Mouse (Mus musculus) right cerebral cortex, postnatal 25 days (tissue): Measurements from ENCODE around the gene Efna5.
A peak's percentile ranks its signal among the peaks of the same experiment; 100 is the strongest.

Experiments
- DNase-seq: peaks from one replicate; pipeline ENCODE4 v3.0.0; 2022

Gene Efna5

DNA sequence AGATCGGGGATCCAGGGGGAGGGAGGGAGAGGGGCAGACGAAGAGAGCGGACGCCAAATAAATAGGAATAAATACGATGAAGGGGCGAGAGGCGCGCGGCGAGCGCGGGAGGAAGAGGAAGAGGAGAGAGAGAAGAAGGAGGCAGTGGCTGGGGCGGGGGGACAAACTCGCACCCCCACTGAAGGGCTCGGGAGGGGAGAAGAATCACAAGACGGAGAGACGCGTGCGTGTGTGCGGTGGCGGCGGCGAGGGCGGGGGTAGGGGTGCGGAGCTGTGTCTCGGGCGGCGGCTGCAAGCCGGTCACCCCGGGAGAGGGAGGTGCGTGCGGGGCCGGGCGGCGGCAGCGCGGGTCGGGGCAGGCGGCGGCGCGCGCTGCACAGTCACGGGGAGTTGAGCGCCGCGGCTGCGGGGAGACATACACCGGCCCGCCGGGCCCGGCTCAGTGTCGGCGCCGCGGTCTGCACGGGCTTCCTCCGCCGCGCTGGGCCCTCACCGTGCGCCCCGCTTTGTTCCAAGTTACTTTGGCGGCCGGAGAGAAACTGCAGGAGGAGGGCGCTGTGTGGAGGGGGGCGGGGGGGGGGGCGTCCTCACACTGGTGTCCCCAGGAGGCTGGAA is at the start of gene Efna5:
Gene Efna5, minus strand, starts transcription at position 142 of the 615 bp plus-strand sequence.
- peak; percentile 65 for DNase-seq

- no peak for DNase-seq
These were observed 34.2 kb upstream of the Efna5 start for GRCm38 (mm10) chr17:62915304-62915703.

DNA sequence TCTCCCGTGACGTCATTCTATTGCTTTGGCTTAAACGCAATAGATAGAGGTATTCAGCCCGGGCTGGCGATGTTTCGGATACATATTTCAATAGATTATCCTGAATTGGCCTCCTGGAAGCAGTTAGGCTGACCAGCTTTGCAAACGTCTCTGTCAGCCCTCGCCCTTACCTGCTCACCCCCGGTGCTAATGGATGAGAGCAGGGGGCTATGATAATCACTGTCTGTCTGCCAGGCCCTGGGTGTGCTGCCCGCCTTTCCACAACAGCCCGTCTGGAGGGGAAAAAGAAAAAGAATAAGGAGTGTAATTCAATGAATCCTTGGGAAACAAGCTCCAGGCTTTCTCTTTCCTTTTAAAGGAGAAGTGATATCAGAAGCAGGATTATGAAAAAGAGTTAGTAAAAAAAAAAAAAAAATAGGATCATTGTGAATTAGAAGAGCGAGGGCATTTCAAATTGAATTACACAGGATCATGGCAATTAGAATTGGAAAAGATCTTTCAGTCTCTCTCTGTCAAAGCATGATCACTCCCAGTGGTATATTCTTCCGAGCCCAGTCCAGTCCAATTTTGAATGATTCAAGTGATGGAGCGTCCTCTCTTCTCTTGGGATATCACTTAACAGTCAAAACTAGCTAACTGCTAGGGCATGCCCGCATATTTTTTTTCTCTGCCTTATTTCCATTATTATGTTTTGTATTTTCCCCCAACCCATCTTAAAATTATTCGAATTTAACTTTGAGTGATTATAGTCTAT is 24.8 kb upstream of the Efna5 start:
- DNase-seq, result no peak

DNA sequence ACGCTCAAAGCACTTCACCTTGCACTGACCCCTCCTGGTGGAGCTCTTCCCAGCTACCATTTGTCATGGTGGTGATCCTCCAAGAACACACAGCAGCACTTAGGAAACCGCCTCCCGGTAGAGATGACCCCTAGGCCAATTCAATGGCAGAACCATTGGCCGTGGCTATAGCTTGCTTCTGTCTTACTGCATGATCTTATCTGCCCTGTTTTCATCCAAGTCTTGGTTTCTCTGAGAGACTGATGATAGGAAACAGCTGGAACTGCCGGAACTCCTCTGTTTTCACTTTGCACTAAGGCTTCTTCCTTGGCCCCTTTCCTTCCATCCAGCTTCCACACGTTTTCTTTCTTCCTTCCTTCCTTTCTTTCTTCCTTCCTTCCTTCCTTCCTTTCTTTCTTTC is 17.9 kb upstream of the Efna5 start:
- no peak for DNase-seq

- DNase-seq, result peak; percentile 50
These were observed 8.9 kb upstream of the Efna5 start for GRCm38 (mm10) chr17:62889991-62890390.

DNA sequence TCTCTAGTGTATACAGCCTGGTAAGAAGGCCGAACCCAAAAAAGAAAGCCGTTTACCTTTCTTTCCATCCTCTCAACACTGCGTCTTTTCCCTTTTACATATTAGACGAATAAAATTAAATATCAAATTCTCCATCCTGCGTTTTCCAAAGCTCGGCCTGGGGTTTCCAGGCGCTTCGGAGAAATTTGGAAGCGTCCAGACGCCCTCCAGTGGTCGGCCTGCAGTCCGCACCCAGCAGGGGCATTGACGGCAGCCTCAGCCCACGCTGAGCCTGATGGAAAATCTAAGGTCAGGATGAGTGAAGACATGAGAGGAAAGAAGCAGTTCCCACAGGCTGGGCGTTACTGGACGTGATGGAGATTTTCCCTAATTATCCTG is 3.0 kb upstream of the Efna5 start:
- peak; percentile 83 for DNase-seq

- peak; percentile 45 for DNase-seq
These were observed 2.5 kb upstream of the Efna5 start for GRCm38 (mm10) chr17:62883476-62884128.

- peak; percentile 84 for DNase-seq
These were observed 1.8 kb upstream of the Efna5 start for GRCm38 (mm10) chr17:62882726-62883475.

DNA sequence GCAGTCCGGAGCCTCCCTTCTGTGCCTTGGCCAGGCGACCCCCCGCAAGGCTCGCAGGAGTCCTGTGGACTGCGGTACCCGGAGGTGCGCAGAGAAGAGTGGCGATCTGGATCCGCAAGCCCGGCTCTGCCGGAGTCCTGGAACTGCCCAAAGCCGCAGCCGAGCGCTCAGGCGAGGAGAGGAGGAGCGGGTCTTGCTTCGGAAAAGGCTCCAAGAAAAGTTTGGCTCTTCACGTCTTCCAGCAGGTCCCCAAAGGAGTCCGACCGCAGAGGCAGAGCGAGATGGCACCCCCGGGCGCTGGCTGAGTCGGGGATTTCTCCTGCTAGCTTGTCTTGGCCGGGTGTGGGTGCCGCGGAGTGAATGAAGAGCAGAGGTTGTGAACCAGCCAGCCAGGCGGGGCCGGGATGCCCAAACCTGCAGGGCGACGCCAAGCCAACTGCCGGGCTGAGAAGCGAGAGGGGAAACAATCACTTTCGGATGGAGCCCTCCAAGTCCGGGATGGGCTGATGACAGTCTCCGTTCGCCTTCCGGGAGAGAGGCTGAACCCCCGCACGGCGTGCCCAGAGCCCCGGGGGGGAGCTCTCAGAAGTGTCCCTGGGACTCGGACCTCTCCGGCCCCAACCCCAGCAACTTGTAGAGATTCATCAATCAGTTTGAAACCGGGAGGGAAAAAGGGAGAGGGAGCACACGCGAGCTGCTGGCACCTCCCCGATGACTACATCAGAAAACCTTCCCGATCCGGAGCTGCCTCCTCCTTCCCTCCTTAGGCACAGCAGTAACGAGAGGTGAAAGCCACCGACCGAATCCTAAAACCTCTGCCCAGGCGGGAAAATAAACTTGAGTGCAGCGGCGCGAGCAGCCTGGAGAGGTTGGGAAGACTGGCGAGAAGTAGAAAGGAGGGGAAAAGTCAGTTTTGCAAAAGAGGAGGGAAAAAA is 941 bp upstream of the Efna5 start:
- peak; percentile 71 for DNase-seq

GRCm38 (mm10) chr17:62880311-62881175 is 574 bp downstream of the Efna5 start:
- peak; percentile 67 for DNase-seq

GRCm38 (mm10) chr17:62879526-62880310 is 1.4 kb downstream of the Efna5 start:
- DNase-seq, result peak; percentile 47

GRCm38 (mm10) chr17:62875727-62876126 is 5.4 kb downstream of the Efna5 start:
- no peak for DNase-seq

DNA sequence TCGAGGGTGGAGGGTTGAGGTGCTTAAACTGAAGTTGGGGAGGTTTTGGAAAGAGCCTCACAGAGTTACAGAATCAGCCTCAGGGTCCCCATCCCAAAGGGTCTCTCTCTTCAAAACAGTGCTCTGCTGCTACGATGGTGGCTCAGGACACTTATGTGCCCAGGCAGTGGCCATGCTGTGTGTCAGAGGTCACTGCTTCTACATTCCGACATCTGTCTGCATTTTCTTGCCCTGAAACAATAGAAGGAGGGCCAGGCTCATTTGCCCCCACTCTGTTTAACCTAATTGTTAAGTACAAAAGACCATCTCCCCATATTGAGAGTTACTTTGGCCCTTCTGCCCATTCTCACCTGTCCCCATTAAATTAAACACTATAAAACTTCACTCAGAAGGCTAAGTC is 9.2 kb downstream of the Efna5 start:
- no peak for DNase-seq

DNA sequence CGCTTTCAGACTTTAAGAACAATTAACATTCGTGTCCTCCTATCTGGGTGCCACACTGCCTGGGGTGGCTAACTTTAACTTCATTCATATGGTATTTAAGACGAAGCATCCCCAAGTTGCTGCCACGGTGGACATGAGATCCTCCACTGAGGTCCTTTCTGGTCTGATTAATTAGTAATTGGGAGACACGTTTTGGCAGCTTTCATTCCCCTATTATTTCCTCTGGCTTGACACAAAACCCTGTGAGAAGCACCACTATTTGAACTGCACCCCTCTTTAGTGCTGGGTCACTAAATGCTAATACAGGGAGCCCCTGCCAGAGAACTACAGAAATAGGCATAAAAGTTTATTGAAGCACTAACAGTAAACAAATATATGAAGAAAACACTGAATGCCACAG is 9.9 kb downstream of the Efna5 start:
- no peak for DNase-seq

DNA sequence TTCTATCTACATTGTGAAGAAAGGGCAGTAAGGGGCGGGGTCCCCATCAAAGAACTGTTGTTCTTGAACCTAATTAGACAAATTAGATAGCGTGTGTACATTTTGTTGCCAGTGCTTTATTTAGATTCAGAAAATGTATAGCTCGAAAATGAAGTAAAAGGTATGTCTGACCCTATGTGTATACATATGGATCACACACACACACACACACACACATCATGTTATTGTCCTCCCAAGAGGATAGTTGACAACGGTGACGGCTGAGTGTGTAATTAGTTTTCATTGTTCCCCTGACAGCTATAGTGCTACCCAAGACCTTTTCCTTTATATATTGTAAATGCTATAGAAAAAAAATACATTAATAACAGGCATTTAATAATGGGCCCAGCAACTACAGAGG is 10.7 kb downstream of the Efna5 start:
- DNase-seq, result no peak

DNA sequence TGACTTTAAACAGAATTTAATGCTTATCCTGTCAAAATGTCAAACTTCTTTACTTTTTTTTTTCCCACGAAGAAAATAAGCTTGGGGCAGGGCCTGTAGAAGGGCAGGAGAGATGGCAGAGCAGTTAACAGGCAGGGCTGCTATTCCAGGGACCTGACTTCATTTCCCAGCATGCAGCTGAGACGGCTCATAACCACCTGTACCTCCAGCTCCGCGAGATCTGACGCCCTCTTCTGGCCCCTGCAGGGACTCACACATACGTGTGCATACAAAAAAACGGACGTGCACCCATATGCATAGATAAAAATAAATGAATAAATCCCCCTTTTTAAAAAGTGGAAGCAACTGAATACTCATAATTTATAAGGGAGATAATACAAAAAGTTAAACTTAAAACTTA is 16.2 kb downstream of the Efna5 start:
- DNase-seq, result no peak

- no peak for DNase-seq
These were observed 18.1 kb downstream of the Efna5 start for GRCm38 (mm10) chr17:62863004-62863403.

DNA sequence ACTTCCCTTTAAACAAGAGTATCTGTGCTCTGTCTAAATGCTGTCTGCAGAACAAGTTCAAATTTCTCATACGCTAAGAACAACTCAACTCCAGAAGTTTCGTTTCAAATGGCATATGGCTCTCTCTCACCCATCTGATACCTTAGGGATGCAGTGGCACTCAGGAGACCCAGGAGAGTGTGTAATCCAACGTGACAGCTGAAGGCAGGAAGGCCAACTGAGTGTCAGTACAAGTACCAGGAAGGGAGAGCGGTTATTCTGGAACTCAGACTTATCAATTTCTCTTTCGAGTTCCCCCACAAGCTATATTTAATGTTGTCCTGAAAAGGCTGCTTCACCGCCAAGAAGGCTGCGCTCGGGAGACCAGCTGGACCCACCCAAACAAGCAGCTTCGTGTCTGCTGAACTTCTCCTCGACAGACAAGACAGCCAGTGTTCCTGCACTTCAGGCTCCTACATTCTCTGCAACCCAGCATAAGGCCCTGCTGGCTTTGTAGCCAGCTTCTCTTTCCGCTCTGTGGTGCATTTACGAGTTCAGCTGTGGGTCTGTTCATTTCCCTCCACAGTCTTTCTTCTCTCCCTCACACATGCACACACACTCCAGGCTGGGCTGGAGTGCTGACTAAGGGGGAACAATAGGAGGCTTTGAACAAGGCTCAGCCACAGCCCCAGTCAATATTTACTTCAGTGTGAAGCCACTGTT is 18.7 kb downstream of the Efna5 start:
- DNase-seq, result peak; percentile 20

GRCm38 (mm10) chr17:62857275-62857674 is 23.8 kb downstream of the Efna5 start:
- no peak for DNase-seq

DNA sequence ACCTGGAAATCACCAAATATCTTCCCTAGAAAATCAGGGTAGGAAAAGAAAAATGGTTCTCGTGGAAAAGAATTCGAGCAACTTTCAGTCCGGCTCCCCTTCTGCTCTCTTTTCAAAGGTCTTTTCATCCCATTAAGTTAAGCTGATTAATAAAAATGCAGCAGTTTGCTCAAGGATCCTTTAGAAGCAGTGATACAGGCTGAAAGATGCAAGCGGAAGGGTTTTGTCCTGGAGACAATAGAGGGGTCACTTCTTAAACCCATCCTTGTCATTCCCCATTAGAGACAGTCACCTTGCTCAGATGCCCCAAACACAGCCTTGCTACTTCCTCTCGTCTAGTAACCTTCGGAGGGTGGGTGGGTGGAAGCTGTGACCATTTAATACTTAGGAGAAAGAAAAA is 27.4 kb downstream of the Efna5 start:
- no peak for DNase-seq
